Mouse (Mus musculus) ES-Bruce4 (cell line): Measurements from ENCODE around the gene Meis2.

Experiments
- CTCF ChIP-seq: IDR thresholded peaks from one replicate; pipeline ENCODE4 v1.8.1; 2011; ENCODE audit warnings: low read depth, low read length
- POLR2A ChIP-seq: IDR thresholded peaks from one replicate; pipeline ENCODE4 v1.8.1; 2011; ENCODE audit warnings: low read length; ENCODE audit not compliant: insufficient read depth

GRCm38 (mm10) chr2:116051906-116052614 is 13.6 kb downstream of the Meis2 start:
- TF ChIP-seq POLR2A, result no peak
- no peak for TF ChIP-seq CTCF
